Mouse (Mus musculus) fibroblast of lung, adult 2 months (primary cell): ENCODE measurements at regions not wholly inside any gene's neighbourhood (a gene's known extent, or its start where the extent isn't known, plus 50 kb on each side); places are given as distances from the start of the nearest gene placed in this dataset.

Experiments used
- DNase-seq: peaks from one replicate; pipeline ENCODE4 v3.0.0-alpha.2; 2011; ENCODE audit warnings: low read depth

GRCm38 (mm10) chr9:116511450-116511849 is 336.3 kb upstream of the Tgfbr2 start:
- DNase-seq: no peak

GRCm38 (mm10) chr9:116507756-116508155 is 332.6 kb upstream of the Tgfbr2 start:
- no peak for DNase-seq

GRCm38 (mm10) chr9:116502831-116503230 is 327.7 kb upstream of the Tgfbr2 start:
- no peak for DNase-seq

GRCm38 (mm10) chr9:116500951-116501350 is 325.8 kb upstream of the Tgfbr2 start:
- DNase-seq: no peak

GRCm38 (mm10) chr9:116491227-116491626 is 316.1 kb upstream of the Tgfbr2 start:
- no peak for DNase-seq

- no peak for DNase-seq
These were observed 314.6 kb upstream of the Tgfbr2 start for GRCm38 (mm10) chr9:116489787-116490186.

GRCm38 (mm10) chr9:116489273-116489672 is 314.1 kb upstream of the Tgfbr2 start:
- no peak for DNase-seq

GRCm38 (mm10) chr9:116477309-116477708 is 302.1 kb upstream of the Tgfbr2 start:
- no peak for DNase-seq

GRCm38 (mm10) chr9:116475206-116475955 is 300.2 kb upstream of the Tgfbr2 start:
- no peak for DNase-seq

GRCm38 (mm10) chr9:116472855-116473254 is 297.7 kb upstream of the Tgfbr2 start:
- DNase-seq: no peak

GRCm38 (mm10) chr9:116468569-116469250 is 293.6 kb upstream of the Tgfbr2 start:
- no peak for DNase-seq

GRCm38 (mm10) chr9:116466336-116466735 is 291.2 kb upstream of the Tgfbr2 start:
- no peak for DNase-seq

- no peak for DNase-seq
These were observed 289.5 kb upstream of the Tgfbr2 start for GRCm38 (mm10) chr9:116464626-116465025.

GRCm38 (mm10) chr9:116462232-116462631 is 287.1 kb upstream of the Tgfbr2 start:
- no peak for DNase-seq

GRCm38 (mm10) chr9:116460022-116460421 is 284.9 kb upstream of the Tgfbr2 start:
- no peak for DNase-seq

GRCm38 (mm10) chr9:116452050-116452449 is 276.9 kb upstream of the Tgfbr2 start:
- no peak for DNase-seq

GRCm38 (mm10) chr9:116450829-116451228 is 275.7 kb upstream of the Tgfbr2 start:
- DNase-seq: no peak

GRCm38 (mm10) chr9:116447734-116448133 is 272.6 kb upstream of the Tgfbr2 start:
- DNase-seq: no peak

- no peak for DNase-seq
These were observed 263.4 kb upstream of the Tgfbr2 start for GRCm38 (mm10) chr9:116438580-116438979.

- no peak for DNase-seq
These were observed 259.3 kb upstream of the Tgfbr2 start for GRCm38 (mm10) chr9:116434414-116434813.

- DNase-seq: no peak
These were observed 253.9 kb upstream of the Tgfbr2 start for GRCm38 (mm10) chr9:116429061-116429460.

- no peak for DNase-seq
These were observed 253.3 kb upstream of the Tgfbr2 start for GRCm38 (mm10) chr9:116428475-116428874.

GRCm38 (mm10) chr9:116427278-116427677 is 252.1 kb upstream of the Tgfbr2 start:
- DNase-seq: no peak
